Mouse (Mus musculus): ENCODE results near the gene Fam83c.

DNA sequence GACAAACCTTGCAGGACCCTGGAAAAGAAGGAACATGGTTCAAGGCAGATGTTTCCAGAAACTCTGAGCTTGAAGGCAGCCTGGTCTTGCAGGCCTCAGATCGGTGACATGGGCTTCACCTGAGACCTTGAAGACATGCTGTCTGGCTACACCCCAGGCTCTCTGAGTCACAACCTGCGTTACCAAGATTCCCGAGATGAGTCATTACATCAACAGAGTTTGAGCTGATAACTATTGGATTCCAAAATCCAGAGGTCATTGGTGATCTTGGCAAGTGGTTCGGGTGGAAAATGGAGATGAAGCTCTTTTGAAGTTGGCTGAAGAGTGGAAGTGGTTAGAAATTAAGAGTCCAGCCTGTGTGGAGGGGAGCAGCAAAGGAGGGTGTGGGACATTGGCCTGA is 25.0 kb downstream of the Fam83c start:
- TF ChIP-seq CTCF (IDR thresholded peaks at IDR 0.05; ENCODE audit: low read depth) (no peak), EP300 (optimal IDR thresholded peaks at IDR 0.05) (no peak)

Measured in stomach, postnatal 0 days (tissue).